Mouse (Mus musculus): ENCODE data around the gene Rab5b. TPM values are rescaled to one million over a fixed set of nuclear protein-coding genes. Genes with fewer than 3 reads are reported as not detected.

The Rab5b gene
- 128 TPM for polyA plus RNA-seq (2014; fragmentation: Illumina TruSeq; extraction: RNeasy Lipid Tissue Mini Kit (QIAGEN cat#74804); ENCODE audit: low read depth, low replicate concordance)

GRCm38 (mm10) chr10:128695992-128696807 is at the start of gene Rab5b:
Gene Rab5b (minus strand): TSS chr10:128696264.

GRCm38 (mm10) chr10:128744680-128745601 is 48.9 kb upstream of the Rab5b start, which contains the start of gene Dgka:
Gene Dgka (minus strand): TSS chr10:128744855.

GRCm38 (mm10) chr10:128704491-128705316 is 8.6 kb upstream of the Rab5b start, which contains the start of gene Cdk2:
Gene Cdk2 (minus strand): TSS chr10:128705031.

GRCm38 (mm10) chr10:128703895-128704294 is 7.8 kb upstream of the Rab5b start, which contains the start of gene Pmel:
Gene Pmel (plus strand): TSS chr10:128704195.

GRCm38 (mm10) chr10:128673763-128674468 is 22.1 kb downstream of the Rab5b start, which contains the start of gene Suox:
Gene Suox (minus strand): TSS chr10:128674073.

GRCm38 (mm10) chr10:128645111-128646011 is 50.7 kb downstream of the Rab5b start, which contains the start of gene Ikzf4:
Gene Ikzf4 (minus strand): TSS chr10:128645991.

Other genes starting within 250 kb of the Rab5b start
- 47.7 TPM for gene Smarcc2, start 237.0 kb downstream of the Rab5b start, polyA plus RNA-seq (2014; fragmentation: Illumina TruSeq; extraction: RNeasy Lipid Tissue Mini Kit (QIAGEN cat#74804); ENCODE audit: low read depth, low replicate concordance)
- 99.8 TPM for gene Myl6, start 202.1 kb downstream of the Rab5b start, polyA plus RNA-seq (2014; fragmentation: Illumina TruSeq; extraction: RNeasy Lipid Tissue Mini Kit (QIAGEN cat#74804); ENCODE audit: low read depth, low replicate concordance)
- 0.40 TPM for gene Myl6b, start 197.6 kb downstream of the Rab5b start, polyA plus RNA-seq (2014; fragmentation: Illumina TruSeq; extraction: RNeasy Lipid Tissue Mini Kit (QIAGEN cat#74804); ENCODE audit: low read depth, low replicate concordance)
- gene Esyt1, start 170.4 kb downstream of the Rab5b start, polyA plus RNA-seq (2014; fragmentation: Illumina TruSeq; extraction: RNeasy Lipid Tissue Mini Kit (QIAGEN cat#74804); ENCODE audit: low read depth, low replicate concordance): 2.3 TPM
- 1.6 TPM for gene Zc3h10, start 148.5 kb downstream of the Rab5b start, polyA plus RNA-seq (2014; fragmentation: Illumina TruSeq; extraction: RNeasy Lipid Tissue Mini Kit (QIAGEN cat#74804); ENCODE audit: low read depth, low replicate concordance)
- gene Rpl41, start 147.0 kb downstream of the Rab5b start, polyA plus RNA-seq (2014; fragmentation: Illumina TruSeq; extraction: RNeasy Lipid Tissue Mini Kit (QIAGEN cat#74804); ENCODE audit: low read depth, low replicate concordance): 11.9 TPM
- gene Pa2g4, start 130.3 kb downstream of the Rab5b start, polyA plus RNA-seq (2014; fragmentation: Illumina TruSeq; extraction: RNeasy Lipid Tissue Mini Kit (QIAGEN cat#74804); ENCODE audit: low read depth, low replicate concordance): 69.1 TPM
- gene Erbb3, start 106.6 kb downstream of the Rab5b start, polyA plus RNA-seq (2014; fragmentation: Illumina TruSeq; extraction: RNeasy Lipid Tissue Mini Kit (QIAGEN cat#74804); ENCODE audit: low read depth, low replicate concordance): 28.2 TPM
- gene Rps26, start 69.5 kb downstream of the Rab5b start, polyA plus RNA-seq (2014; fragmentation: Illumina TruSeq; extraction: RNeasy Lipid Tissue Mini Kit (QIAGEN cat#74804); ENCODE audit: low read depth, low replicate concordance): 7.0 TPM
- 1.1 TPM for gene Ikzf4, start 50.3 kb downstream of the Rab5b start, polyA plus RNA-seq (2014; fragmentation: Illumina TruSeq; extraction: RNeasy Lipid Tissue Mini Kit (QIAGEN cat#74804); ENCODE audit: low read depth, low replicate concordance)
- 25.8 TPM for gene Suox, start 22.2 kb downstream of the Rab5b start, polyA plus RNA-seq (2014; fragmentation: Illumina TruSeq; extraction: RNeasy Lipid Tissue Mini Kit (QIAGEN cat#74804); ENCODE audit: low read depth, low replicate concordance)
- not detected for gene Pmel, start 7.9 kb upstream of the Rab5b start, polyA plus RNA-seq (2014; fragmentation: Illumina TruSeq; extraction: RNeasy Lipid Tissue Mini Kit (QIAGEN cat#74804); ENCODE audit: low read depth, low replicate concordance)
- gene Cdk2, start 8.8 kb upstream of the Rab5b start, polyA plus RNA-seq (2014; fragmentation: Illumina TruSeq; extraction: RNeasy Lipid Tissue Mini Kit (QIAGEN cat#74804); ENCODE audit: low read depth, low replicate concordance): 8.1 TPM
- gene Dgka, start 48.6 kb upstream of the Rab5b start, polyA plus RNA-seq (2014; fragmentation: Illumina TruSeq; extraction: RNeasy Lipid Tissue Mini Kit (QIAGEN cat#74804); ENCODE audit: low read depth, low replicate concordance): 8.3 TPM
- 0.57 TPM for gene Pym1, start 51.6 kb upstream of the Rab5b start, polyA plus RNA-seq (2014; fragmentation: Illumina TruSeq; extraction: RNeasy Lipid Tissue Mini Kit (QIAGEN cat#74804); ENCODE audit: low read depth, low replicate concordance)
- gene Mmp19, start 94.6 kb upstream of the Rab5b start, polyA plus RNA-seq (2014; fragmentation: Illumina TruSeq; extraction: RNeasy Lipid Tissue Mini Kit (QIAGEN cat#74804); ENCODE audit: low read depth, low replicate concordance): 0.36 TPM
- gene Dnajc14, start 107.8 kb upstream of the Rab5b start, polyA plus RNA-seq (2014; fragmentation: Illumina TruSeq; extraction: RNeasy Lipid Tissue Mini Kit (QIAGEN cat#74804); ENCODE audit: low read depth, low replicate concordance): 33.2 TPM
- 2.6 TPM for gene Tmem198b, start 108.1 kb upstream of the Rab5b start, polyA plus RNA-seq (2014; fragmentation: Illumina TruSeq; extraction: RNeasy Lipid Tissue Mini Kit (QIAGEN cat#74804); ENCODE audit: low read depth, low replicate concordance)
- gene Sarnp, start 121.1 kb upstream of the Rab5b start, polyA plus RNA-seq (2014; fragmentation: Illumina TruSeq; extraction: RNeasy Lipid Tissue Mini Kit (QIAGEN cat#74804); ENCODE audit: low read depth, low replicate concordance): 248 TPM
- gene Ormdl2, start 125.4 kb upstream of the Rab5b start, polyA plus RNA-seq (2014; fragmentation: Illumina TruSeq; extraction: RNeasy Lipid Tissue Mini Kit (QIAGEN cat#74804); ENCODE audit: low read depth, low replicate concordance): 130 TPM
- gene Gdf11, start 195.5 kb upstream of the Rab5b start, polyA plus RNA-seq (2014; fragmentation: Illumina TruSeq; extraction: RNeasy Lipid Tissue Mini Kit (QIAGEN cat#74804); ENCODE audit: low read depth, low replicate concordance): 3.1 TPM
- 1,560 TPM for gene Cd63, start 204.7 kb upstream of the Rab5b start, polyA plus RNA-seq (2014; fragmentation: Illumina TruSeq; extraction: RNeasy Lipid Tissue Mini Kit (QIAGEN cat#74804); ENCODE audit: low read depth, low replicate concordance)
- gene Rdh5, start 226.6 kb upstream of the Rab5b start, polyA plus RNA-seq (2014; fragmentation: Illumina TruSeq; extraction: RNeasy Lipid Tissue Mini Kit (QIAGEN cat#74804); ENCODE audit: low read depth, low replicate concordance): 5.7 TPM
- 12.2 TPM for gene Bloc1s1, start 227.8 kb upstream of the Rab5b start, polyA plus RNA-seq (2014; fragmentation: Illumina TruSeq; extraction: RNeasy Lipid Tissue Mini Kit (QIAGEN cat#74804); ENCODE audit: low read depth, low replicate concordance)
- 0.85 TPM for gene Itga7, start 237.6 kb upstream of the Rab5b start, polyA plus RNA-seq (2014; fragmentation: Illumina TruSeq; extraction: RNeasy Lipid Tissue Mini Kit (QIAGEN cat#74804); ENCODE audit: low read depth, low replicate concordance)